Mouse (Mus musculus) heart, embryonic 16.5 days (tissue): ENCODE results near the gene Best1. TPM values are rescaled to one million over a fixed set of nuclear protein-coding genes. Genes with fewer than 3 reads are reported as not detected.

Experiments used
- ATAC-seq: fragments of 200-750 bp; cut with Nextera tagmentation; replicated peaks from 2 replicates; pipeline ENCODE4 v1.8.0; 2017; ENCODE audit warnings: moderate number of reproducible peaks; ENCODE audit not compliant: insufficient read depth, low FRiP score; ENCODE audit errors: extremely low read depth
- H3K27ac ChIP-seq: fragments of 300-500 bp; sonication (generic); 2 replicates; pipeline ENCODE4 v1.5.1; 2014; ENCODE audit warnings: mild to moderate bottlenecking, low read length, control low read depth, moderate library complexity
- H3K27me3 ChIP-seq: fragments of 300-500 bp; sonication (generic); 2 replicates; pipeline ENCODE4 v1.6.1; 2014; ENCODE audit warnings: low read length, mixed read lengths; ENCODE audit not compliant: control insufficient read depth, insufficient read depth
- H3K36me3 ChIP-seq: fragments of 300-500 bp; sonication (generic); 2 replicates; pipeline ENCODE4 v1.6.1; 2014; ENCODE audit not compliant: control insufficient read depth, insufficient read depth
- H3K4me1 ChIP-seq: fragments of 300-500 bp; sonication (generic); 2 replicates; pipeline ENCODE4 v1.6.1; 2014; ENCODE audit warnings: low read length, mixed read lengths; ENCODE audit not compliant: control insufficient read depth, insufficient read depth
- H3K4me2 ChIP-seq: fragments of 300-500 bp; sonication (generic); 2 replicates; pipeline ENCODE4 v1.6.1; 2014; ENCODE audit warnings: low read depth, mild to moderate bottlenecking, control low read depth, low read length
- H3K4me3 ChIP-seq: fragments of 300-500 bp; sonication (generic); 2 replicates; pipeline ENCODE4 v1.5.1; 2014; ENCODE audit warnings: mild to moderate bottlenecking, control low read depth, low read length
- H3K9ac ChIP-seq: fragments of 300-500 bp; sonication (generic); 2 replicates; pipeline ENCODE4 v1.6.1; 2014; ENCODE audit warnings: low read length, control low read depth
- H3K9me3 ChIP-seq: fragments of 300-500 bp; sonication (generic); replicated peaks from 2 replicates; pipeline ENCODE4 v1.6.1; 2016; ENCODE audit warnings: low read length; ENCODE audit not compliant: control insufficient read depth
- WGBS: fragments of 180-500 bp; shearing (Covaris S2); extraction: QIAGEN DNeasy Blood & Tissue Kit; methylation state at CpG from one replicate; pipeline ENCODE4 v1.1.7; 2014; 5-methylcytosine and 5-hydroxymethylcytosine counted together
- polyA plus RNA-seq: library from polyadenylated mRNA; unstranded; fragments of >200 nt; fragmentation: Nextera tagmentation; extraction: Ambion mirVana; gene quantifications from 2 replicates; pipeline ENCODE4 v1.2.1, GENCODE M21; 2015

Gene Best1
- polyA plus RNA-seq, 1 experiment from 2014 or later, result 0.28 TPM

GRCm38 (mm10) chr19:10041388-10042148 is 40.1 kb upstream of the Best1 start, which contains the start of gene Fads3:
Fads3 (plus strand) TSS chr19:10041569.
- peak; percentile 81 for ATAC-seq
- Histone ChIP-seq H3K4me2 (peak within 1 kb of the TSS; percentile 72), H3K4me3 (peak within 1 kb of the TSS; percentile 77), H3K9me3 (no peaks in the 10 kb centered on the region), H3K4me1 (peaks cover 69% of the 10 kb centered on the region), H3K27ac (peak within 1 kb of the TSS; percentile 97), H3K36me3 (no peaks in the 10 kb centered on the region), H3K9ac (peak within 1 kb of the TSS; percentile 88), H3K27me3 (no peaks in the 10 kb centered on the region)
- WGBS, result under 1% methylated on average over 59 of the region's 69 CpGs

GRCm38 (mm10) chr19:10040866-10041387 is 39.5 kb upstream of the Best1 start:
- Histone ChIP-seq H3K4me1 (peaks cover 63% of the 10 kb centered on the region), H3K27me3 (no peaks in the 10 kb centered on the region), H3K27ac (peak overlapping the region; percentile 97), H3K9ac (peak overlapping the region; percentile 88), H3K4me3 (peak overlapping the region; percentile 77), H3K9me3 (no peaks in the 10 kb centered on the region), H3K4me2 (peak overlapping the region; percentile 72), H3K36me3 (no peaks in the 10 kb centered on the region)
- ATAC-seq, result no peak
- WGBS, result 9% methylated on average over 20 of the region's 20 CpGs

GRCm38 (mm10) chr19:10039615-10040014 is 38.2 kb upstream of the Best1 start:
- H3K27ac ChIP-seq, result peak overlapping the region; percentile 92
- WGBS, result 79% methylated on average over 2 of the region's 2 CpGs
- peaks cover 56% of the 10 kb centered on the region for H3K4me1 ChIP-seq
- no peaks in the 10 kb centered on the region for H3K9me3 ChIP-seq
- H3K4me2 ChIP-seq, result peak overlapping the region; percentile 33; the same call in 1 of the 2 replicates
- no peaks in the 10 kb centered on the region for H3K27me3 ChIP-seq
- H3K36me3 ChIP-seq, result no peaks in the 10 kb centered on the region
- no peak overlapping the region for H3K4me3 ChIP-seq
- no peak for ATAC-seq
- no peak overlapping the region for H3K9ac ChIP-seq

- Histone ChIP-seq H3K27me3 (no peaks in the 10 kb centered on the region), H3K4me1 (peaks cover 48% of the 10 kb centered on the region), H3K27ac (peak overlapping the region; percentile 92), H3K36me3 (no peaks in the 10 kb centered on the region), H3K4me3 (no peak overlapping the region), H3K9me3 (no peaks in the 10 kb centered on the region), H3K9ac (peak overlapping the region; percentile 51), H3K4me2 (peak overlapping the region; percentile 33; the same call in 1 of the 2 replicates)
- no peak for ATAC-seq
- 12% methylated on average over 3 of the region's 3 CpGs for WGBS
Observed at GRCm38 (mm10) chr19:10038910-10039309, 37.5 kb upstream of the Best1 start.

- H3K4me1 ChIP-seq, result peaks cover 45% of the 10 kb centered on the region
- peak overlapping the region; percentile 92 for H3K27ac ChIP-seq
- 47% methylated on average over 3 of the region's 3 CpGs for WGBS
- no peaks in the 10 kb centered on the region for H3K36me3 ChIP-seq
- H3K27me3 ChIP-seq, result no peaks in the 10 kb centered on the region
- H3K9ac ChIP-seq, result peak overlapping the region; percentile 51; the same call in 1 of the 2 replicates
- H3K9me3 ChIP-seq, result no peaks in the 10 kb centered on the region
- H3K4me3 ChIP-seq, result no peak overlapping the region
- H3K4me2 ChIP-seq, result no peak overlapping the region
- ATAC-seq, result no peak
Observed at GRCm38 (mm10) chr19:10038364-10038763, 36.9 kb upstream of the Best1 start.

GRCm38 (mm10) chr19:10037534-10037933 is 36.1 kb upstream of the Best1 start:
- 47% methylated on average over 2 of the region's 2 CpGs for WGBS
- H3K27me3 ChIP-seq, result no peaks in the 10 kb centered on the region
- H3K27ac ChIP-seq, result no peak overlapping the region
- no peak for ATAC-seq
- H3K4me3 ChIP-seq, result no peak overlapping the region
- peaks cover 39% of the 10 kb centered on the region for H3K4me1 ChIP-seq
- no peaks in the 10 kb centered on the region for H3K9me3 ChIP-seq
- H3K9ac ChIP-seq, result no peak overlapping the region
- H3K36me3 ChIP-seq, result no peaks in the 10 kb centered on the region
- H3K4me2 ChIP-seq, result no peak overlapping the region

- Histone ChIP-seq H3K27me3 (no peaks in the 10 kb centered on the region), H3K9me3 (no peaks in the 10 kb centered on the region), H3K9ac (no peak overlapping the region), H3K36me3 (no peaks in the 10 kb centered on the region), H3K4me1 (peaks cover 26% of the 10 kb centered on the region), H3K4me2 (no peak overlapping the region), H3K4me3 (no peak overlapping the region), H3K27ac (no peak overlapping the region)
- ATAC-seq, result peak; percentile 65; the same call in 1 of the 2 replicates
- WGBS, result 51% methylated on average over 8 of the region's 8 CpGs
Observed at GRCm38 (mm10) chr19:10034785-10035447, 33.5 kb upstream of the Best1 start.

GRCm38 (mm10) chr19:10034356-10034755 is 32.9 kb upstream of the Best1 start:
- Histone ChIP-seq H3K4me2 (no peak overlapping the region), H3K4me3 (no peak overlapping the region), H3K27ac (no peak overlapping the region), H3K36me3 (no peaks in the 10 kb centered on the region), H3K27me3 (no peaks in the 10 kb centered on the region), H3K9ac (no peak overlapping the region), H3K4me1 (peaks cover 21% of the 10 kb centered on the region), H3K9me3 (no peaks in the 10 kb centered on the region)
- no peak for ATAC-seq
- 81% methylated on average over 5 of the region's 5 CpGs for WGBS
